Mouse (Mus musculus): ENCODE data around the gene Lhx4.

The Lhx4 gene

DNA sequence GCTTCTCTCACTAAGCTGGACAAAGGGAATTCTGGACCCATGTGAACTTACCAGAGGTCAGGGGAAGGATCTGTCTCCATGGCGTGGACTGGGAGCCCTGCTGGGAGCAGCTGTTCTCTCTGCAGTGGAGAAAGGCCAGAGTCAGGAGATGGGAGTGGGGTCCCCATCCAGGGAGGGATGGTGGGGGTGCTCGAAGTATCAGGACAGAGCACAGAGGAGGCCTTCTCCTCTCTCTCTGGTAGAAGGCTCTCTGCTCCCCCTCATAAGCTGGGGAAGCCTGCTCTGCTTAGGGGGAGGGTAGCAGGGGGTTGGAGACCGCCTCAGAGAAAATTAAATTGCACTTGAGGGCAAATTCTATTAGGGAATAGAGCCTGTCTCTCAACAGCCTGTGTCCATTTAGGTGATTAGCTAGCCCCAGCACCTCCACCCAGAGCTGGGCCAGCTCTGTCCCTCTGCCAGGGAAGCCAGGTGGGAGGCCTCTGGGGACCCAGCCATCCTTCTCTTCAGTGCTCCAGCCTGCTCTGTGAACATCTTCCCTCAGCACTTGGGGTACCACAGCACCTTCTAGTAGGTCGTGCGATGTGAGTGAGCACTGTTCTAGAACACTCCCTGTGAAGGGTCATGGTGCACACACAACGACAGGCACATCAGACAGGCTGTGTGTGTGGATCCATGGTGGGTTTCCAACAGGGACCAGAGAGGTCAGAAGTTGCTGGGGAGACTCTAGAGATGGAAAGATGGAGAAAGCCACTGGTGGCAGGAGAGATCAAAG, at the start of gene Lhx4:
Gene Lhx4 (minus strand): TSS at position 201 of the 772 bp plus-strand sequence.
- DNase-seq = no peak

DNA sequence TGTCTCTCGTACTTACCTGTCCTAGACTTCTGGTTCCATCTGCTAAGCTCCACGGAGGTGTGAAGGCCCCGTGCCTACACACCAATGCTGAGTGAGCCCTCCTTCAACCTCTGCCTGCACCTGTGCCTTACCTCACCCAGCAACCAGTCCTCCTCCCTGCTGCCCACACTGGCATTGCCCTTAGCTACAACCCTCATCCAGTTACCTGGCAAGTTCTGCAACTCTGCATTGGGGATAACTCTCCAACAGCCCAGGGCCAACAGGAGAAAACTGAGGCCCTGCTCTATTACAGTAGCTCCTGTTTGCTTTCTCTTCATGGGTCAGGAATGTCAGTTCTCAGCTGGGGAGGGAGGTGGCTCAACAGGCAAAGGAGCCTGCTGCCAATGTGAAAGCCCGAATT, 46.5 kb upstream of the Lhx4 start:
- no peak for DNase-seq

DNA sequence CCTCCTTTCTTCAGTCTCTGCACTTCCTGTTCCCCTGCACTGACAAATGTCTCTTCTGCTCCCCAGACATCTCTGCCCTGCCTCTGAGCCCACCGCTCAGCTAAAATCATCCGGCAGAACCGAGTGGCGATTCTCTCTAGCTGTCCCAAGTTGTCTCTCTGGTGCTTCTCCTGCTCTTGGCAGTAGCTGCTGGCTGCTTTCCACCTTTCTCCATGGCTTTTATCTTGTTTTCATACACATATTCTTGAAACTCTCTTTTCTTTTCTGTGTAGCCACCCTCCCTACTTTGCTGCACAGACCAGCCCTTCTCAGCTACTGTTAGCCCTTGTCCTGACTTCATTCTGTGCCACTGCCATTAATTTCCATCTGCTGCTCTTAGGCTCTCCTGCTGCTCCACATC, 45.9 kb upstream of the Lhx4 start:
- no peak for DNase-seq

DNA sequence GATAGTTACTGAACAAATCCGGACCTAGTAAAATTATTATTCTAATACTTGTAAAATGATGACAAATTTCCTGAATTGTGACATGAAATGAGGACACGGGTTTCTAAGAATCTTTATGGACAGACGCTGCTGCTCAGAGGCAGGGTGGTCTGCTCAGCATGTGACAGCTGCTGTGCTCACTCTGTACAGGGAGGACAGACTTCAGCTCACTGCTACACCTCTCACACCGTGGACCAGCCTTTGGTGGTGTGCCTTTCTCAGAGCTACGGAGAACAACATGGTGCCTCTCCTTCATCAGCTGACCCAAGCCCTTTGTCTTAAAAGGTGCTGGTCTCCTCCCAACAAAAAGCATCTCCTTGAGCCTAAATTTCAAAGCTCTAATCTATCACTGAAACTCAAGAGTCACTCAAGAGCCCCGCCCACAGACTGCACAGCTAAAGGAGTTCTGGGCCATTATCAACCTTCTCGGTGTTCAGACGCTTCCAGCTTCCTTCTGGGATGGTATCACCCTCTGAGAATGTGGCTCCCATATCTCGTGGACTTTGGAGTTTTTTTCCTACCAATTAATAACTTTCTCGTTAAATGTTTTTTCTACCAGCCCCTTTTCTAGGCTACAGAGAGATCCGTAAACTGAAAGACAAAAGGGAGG, 45.4 kb upstream of the Lhx4 start:
- DNase-seq = no peak

DNA sequence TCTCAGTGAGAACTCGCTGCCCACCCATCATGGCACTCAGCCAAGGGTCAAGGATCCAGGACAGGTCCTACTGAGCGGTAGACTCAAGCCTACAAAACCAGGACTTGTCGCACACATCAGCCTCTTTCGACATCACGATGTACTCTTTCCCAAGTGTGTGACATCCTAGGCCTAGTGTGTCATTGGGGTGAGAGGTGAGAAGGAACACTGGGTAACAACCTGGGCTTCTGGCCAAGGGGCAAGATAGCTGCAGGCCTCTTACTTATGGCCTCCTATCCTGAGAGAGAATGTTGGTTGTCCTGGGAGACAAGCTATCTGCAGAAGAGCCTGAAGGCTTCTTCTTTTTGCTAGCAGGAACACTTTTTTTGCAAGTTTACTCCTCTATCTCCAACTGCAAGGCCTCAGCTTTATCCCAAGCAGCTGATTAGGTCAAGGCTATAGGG, 44.3 kb upstream of the Lhx4 start:
- no peak for DNase-seq

DNA sequence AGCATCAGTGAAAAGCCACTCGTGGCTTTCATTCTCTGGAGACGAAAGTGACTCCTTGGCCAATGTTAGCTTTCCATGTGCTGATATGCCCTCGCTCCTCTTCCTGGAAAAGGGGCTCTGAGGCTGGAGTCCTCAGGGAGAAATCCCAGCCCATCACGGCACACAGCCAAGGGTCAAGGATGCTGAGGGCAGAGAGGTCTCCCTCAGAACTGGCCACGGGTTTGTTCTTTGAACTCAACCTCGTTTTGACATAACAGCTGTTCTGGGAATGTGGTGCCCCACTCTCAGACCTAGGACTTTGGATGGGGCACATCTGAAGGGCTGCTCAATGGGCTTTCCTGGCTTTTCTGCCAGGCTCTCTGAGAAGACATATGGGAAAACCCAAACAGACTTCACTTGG, 43.4 kb upstream of the Lhx4 start:
- DNase-seq = no peak

DNA sequence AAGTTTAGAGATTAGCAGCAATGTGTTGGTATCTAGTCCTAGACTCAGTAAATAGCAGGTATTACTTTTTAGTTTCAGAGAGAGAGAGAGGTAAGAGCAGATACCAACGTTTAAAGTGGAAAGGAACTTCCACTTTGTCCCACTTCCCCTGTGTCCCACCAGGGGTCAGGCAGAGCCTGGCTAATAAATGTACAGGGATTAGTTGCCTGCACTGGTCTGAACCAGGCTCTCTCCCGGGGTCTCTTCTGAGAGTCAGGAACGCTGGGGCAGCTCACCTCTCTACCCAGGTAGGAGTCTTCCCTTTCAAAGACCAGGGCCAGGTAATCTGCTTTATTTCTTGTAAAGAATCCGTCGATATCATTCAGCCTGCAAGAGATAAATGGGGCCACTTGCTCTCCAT, 40.4 kb upstream of the Lhx4 start:
- DNase-seq = peak in 1 of 2 experiments; percentile 54

DNA sequence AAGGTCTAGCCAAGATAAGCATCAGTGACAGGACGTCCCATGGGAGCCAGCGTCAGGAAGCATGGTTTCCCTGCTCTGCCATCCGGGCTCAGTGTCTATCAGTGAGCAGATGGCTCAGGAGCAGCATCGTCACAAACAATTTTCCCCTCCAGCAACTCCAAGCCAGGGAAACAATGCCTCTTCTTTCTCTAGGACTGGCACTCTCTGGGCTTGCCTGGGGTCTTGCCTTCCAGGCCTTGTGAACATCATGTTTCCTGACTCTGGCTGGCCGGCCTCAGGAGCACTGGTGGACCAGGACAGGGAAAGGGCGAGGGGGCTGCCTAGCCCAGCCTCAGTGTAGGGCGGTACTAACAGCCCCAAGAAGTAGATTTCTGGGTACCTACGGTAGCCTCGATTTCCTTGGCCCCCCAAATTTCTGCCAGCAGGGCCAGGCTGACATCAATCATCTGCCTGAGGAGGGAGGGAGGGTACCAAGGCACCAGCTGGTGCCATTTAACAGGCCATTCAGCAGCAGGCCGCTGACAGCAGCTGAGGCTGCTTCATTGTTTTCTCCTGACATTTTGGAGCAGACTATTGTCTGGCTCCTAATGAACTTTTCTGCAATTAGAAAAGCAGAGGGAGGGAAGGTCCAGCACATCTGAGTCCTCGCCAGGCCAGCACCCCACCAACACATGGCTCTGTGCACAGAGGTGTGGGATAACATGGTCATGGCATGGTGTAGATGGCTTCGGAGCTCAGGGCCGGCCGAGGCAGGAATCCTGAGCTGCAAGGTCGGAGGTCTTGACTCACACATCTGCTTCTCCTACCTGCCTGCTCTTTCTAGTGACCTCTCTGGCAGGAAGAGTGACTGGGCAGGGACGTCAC, 38.9 kb upstream of the Lhx4 start:
- peak; percentile 62 to 63 for DNase-seq

DNA sequence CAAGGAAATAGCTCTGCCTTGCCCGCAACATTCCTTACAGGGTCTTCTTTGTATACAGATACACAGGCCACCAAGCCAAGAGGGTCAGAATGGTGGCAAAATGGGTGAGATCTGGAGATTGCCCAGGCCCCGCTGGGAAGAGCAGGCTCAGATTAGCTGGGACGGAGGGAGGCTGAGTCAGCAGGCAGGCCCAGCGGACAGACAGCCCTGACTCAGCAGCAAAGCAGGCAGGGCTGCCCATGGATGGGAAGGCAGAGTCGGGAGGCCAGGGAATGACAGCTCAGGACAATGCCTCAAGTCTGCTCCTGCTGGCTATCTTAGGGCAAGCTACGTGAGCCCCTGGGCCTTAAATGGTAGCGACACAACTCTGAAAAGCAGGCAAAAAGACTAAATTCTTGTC, 34.4 kb upstream of the Lhx4 start:
- DNase-seq = no peak

DNA sequence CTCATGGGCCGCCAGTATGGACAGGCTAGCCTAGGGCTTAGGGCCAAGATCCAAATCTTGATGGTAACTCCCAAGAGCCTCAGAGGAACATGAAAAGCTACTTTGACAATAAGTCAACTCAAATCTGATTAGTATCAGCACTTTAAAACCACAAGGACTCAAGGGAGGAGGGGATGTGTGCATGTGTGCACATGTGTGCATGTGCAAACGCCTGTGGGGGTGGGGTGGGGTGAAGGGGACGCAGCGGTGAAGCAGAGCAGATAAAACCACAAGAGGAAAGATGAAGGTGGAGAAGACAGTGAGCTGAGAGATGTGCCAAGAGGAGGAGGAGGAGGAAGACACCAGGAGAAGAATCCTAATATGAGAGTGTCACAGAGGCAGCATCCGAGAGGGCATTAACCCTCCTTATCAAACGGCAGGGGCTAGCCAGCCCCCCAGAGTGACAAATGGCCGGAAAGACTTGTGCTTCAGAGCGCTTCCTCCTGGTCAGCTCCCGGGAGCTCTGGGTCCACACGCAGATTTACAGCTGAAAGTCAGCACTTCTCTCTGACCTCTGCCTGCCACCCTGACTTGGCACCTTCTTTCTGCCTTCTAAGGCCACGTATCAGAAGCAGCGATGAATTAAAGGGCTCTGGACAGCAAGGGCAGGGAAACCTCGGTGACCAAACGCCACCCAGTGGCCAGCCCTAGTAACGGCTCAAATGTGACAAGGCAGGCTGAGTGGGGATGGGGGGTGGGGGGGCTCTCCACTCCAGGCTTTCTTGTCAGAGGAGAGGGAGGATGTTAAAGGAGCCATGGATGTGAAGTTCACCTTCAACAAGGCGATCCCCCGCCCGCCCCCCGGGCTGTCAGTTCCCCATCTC, 33.1 kb upstream of the Lhx4 start:
- DNase-seq = peak; percentile 81 to 85

DNA sequence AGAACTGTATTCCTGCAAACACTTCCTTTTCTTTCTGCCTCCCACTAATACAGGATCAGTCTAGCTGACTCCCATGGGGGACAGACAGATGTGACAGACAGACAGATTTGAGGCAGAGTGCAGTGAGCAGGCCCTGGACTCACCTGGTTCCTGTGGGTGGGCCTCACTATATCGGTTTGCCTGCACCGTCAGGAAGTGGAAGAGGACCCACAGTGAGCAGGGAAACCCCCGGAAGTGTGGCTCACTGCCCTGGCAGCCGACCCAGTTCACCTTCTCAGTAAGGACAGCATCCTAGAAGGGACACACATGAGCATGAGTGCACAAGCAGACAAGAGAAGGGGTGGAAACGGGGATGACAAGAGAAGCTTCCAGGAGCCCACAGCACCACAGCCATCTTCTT, 30.9 kb upstream of the Lhx4 start:
- DNase-seq = no peak

DNA sequence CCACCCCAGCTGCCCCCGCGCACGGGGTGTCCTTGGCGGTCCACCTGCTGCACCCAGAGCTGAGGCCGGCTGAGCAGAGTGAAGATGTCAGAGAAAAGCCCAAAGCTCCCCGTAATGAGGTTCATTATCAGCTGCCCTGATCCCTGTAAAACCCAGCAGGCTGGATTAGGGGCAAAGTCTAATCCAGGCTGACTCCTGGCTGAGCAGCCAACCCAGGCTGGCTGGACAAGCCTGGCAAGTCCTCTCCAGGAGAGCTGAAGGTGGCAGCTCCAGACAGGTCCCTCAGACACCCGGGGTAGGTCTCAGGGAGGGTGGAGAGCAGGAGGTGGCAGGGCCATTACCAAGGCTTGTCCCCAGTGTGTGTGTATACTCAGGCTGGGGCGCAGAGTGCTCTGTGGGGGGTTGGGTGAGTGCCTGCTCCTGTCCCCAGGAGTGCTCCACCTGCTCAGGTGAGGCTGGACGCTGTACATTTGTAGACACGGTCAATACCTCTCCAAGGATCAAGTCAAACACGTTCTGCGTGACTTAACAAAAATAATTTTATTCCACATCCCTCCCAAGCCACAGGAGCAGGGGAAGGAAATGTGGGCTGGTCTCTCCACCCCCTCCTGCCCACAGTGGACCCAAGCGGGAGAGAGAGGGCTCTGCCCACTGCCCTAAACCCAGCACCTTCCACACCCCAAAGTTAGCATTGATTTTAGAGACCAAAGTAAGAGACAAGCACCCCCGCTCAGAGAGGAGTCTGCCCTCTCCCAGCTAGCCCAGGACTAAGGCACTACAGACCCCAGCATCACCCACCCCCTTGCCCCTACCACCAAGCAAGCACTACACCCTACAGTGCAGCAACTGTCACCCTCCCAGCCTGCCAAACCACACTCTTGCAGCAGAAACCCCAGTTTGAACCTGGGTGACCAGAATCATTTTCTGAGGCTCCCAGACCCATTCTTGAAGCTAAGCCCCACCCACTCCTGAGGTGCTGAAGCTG, 26.4 kb upstream of the Lhx4 start:
- DNase-seq = no peak

DNA sequence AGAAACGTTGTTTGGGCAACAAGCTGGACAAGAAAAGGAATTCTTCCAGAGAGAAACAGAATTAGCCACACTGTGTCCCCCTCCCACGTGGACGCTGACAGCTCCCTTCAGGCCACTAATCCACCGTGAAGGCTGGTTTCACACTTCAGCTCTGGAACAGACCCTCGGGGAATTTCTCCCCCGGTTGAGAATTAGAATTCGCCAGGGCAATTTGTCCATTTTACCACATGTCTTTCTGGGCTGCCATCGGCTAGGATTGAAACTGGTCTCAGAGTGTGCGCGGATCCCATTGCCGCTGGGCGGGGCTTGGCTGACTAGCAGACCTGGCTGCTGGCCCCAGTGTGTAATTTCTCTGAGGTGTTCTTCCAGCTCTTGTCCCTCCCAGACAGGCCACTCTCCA, 7.7 kb upstream of the Lhx4 start:
- peak; percentile 49 to 55 for DNase-seq

DNA sequence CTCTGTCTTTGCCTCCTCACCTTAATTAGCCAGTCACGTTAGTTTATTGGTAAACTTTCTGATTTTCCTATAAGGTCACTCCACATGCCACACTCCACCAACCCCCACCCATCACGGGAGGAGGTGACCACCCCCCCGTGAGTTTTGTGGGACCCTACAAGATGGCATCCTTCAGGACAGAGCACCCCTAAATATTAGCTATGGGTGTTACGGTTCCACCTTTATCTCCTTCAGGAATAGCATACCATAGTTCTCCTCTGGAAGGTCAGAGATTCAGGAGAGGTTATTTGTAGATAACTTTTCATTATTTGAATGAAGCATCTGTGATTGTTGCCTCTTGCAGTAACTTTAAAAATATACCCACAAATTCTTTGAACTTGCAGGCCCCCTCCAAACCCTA, 7.2 kb upstream of the Lhx4 start:
- DNase-seq = no peak

DNA sequence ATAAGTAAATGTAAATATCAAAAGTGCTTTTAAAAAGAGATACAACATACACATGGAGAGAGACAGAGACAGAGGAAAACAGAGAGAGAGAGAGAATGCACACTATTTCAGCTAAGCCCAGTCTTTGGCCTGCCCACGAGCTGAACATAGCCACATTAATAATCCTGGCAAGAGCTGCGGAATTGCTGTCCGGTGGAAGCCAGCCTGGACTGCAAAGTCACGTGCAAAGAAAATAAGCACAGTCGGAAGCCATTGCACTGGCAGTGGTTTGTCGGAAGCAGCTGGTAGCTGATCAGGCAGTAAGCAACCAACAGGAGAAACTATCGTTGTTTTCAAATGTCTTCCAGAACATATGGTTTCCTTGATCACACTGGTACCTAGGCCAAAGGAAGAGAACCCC, 6.1 kb upstream of the Lhx4 start:
- DNase-seq = peak; percentile 52 to 56

DNA sequence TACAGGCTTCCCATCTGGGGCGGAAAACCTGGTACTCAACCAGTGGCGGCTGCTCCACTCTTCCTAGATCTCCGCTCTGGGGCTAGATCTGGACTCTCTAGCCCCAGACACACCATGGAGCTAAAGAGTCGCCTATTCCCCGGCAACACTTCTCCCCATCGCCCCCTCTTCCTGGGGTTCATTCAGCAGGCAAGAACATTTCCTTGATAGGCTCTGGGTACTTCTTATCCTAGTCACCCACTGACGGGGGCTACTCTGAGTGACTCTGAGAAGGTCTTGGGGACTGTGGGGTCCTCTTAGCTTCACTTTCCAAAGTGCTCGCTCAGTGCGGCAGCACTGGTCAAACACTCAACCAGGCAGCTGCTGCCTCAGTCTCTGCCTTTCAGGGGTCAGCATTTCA, 1.9 kb upstream of the Lhx4 start:
- no peak for DNase-seq

DNA sequence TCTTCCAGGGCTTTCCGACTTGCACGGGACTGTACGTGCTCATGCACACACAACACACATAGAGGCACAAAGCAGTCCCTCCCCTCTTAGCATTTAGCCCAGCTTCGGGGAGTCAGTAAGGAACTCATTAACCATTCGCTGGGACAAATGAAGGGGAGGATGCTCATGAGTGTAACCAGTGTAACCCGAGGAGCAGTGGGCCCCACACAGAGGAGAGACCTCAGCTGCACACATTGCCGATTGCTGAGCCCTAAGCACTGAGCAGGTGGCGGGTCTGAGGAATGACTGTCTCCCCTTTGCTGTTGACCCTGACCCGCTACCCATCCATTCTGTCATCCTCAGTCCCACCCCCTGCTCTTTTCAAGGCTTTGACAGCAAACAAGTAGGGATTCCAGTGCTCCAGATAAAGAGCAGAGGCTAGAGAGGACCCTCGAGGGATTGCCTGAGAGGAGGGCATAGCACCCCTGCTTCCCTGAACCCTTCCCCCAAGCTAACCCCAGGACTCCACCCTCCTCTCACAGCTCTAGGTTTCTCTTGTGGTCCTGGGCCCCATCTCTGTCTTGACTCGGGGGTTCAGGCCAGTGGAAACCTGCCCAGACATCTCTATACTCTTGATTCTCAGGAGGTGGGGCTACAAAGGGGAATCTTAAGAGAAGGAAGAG, 836 bp downstream of the Lhx4 start:
- no peak for DNase-seq

DNA sequence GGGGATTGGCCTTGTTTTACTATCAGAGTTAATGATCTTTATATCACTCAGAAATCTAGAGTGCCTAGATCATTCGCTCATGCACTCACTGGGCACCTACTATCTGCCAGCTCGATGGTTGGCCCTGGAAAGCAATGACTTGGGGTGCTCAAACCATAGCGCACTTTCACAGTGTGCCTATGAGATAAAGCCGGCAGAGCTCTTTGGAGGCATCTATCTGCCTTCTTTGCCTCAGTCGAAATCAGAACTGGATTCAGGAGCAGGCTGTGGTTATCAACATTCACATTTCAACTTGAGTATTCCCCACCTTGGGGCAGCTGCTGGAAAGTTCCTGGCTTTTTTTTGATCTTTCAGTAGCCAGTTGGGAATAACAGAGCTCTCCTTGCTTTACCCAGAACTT, 3.6 kb downstream of the Lhx4 start:
- no peak for DNase-seq

DNA sequence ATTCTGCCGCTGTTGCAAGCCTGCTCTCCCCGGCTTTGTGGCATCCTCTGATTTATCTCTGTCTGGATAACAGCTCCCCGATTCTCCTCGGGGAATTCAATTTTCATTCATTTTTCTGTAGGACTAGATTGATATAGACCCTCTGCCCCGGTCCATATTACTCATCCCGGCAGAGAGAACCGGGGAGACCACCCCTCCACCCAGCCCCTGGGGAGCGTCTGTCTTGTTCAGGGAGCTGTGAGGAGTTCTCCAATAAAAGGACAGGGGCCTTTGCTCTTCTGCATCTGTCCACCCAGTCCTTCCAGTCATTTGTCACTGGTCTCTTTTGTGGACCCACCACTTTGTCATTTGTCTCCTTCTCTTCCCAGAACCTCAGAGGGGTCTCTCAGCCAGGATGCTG, 4.5 kb downstream of the Lhx4 start:
- no peak for DNase-seq
